Mouse (Mus musculus) heart, embryonic 10.5 days (tissue): ENCODE measurements at regions not wholly inside any gene's neighbourhood (a gene's known extent, or its start where the extent isn't known, plus 50 kb on each side); places are given as distances from the start of the nearest gene placed in this dataset.

Experiments
- DNase-seq: peaks from one replicate; pipeline ENCODE4 v3.0.0-alpha.2; 2017; ENCODE audit warnings: low spot score
- H3K27ac ChIP-seq: fragments of 300-500 bp; sonication (generic); 2 replicates; pipeline ENCODE4 v1.5.1; 2016; ENCODE audit warnings: mild to moderate bottlenecking
- H3K27me3 ChIP-seq: fragments of 300-500 bp; sonication (generic); 2 replicates; pipeline ENCODE4 v1.6.1; 2016; ENCODE audit warnings: mild to moderate bottlenecking; ENCODE audit not compliant: poor library complexity, insufficient read depth, severe bottlenecking
- H3K36me3 ChIP-seq: fragments of 300-500 bp; sonication (generic); 2 replicates; pipeline ENCODE4 v1.6.1; 2016; ENCODE audit warnings: mild to moderate bottlenecking, moderate library complexity
- H3K4me1 ChIP-seq: fragments of 300-500 bp; sonication (generic); 2 replicates; pipeline ENCODE4 v1.6.1; 2016; ENCODE audit warnings: mild to moderate bottlenecking
- H3K4me3 ChIP-seq: fragments of 300-500 bp; sonication (generic); 2 replicates; pipeline ENCODE4 v1.5.1; 2016; ENCODE audit warnings: mild to moderate bottlenecking, moderate library complexity
- H3K9me3 ChIP-seq: fragments of 300-500 bp; sonication (generic); 2 replicates; pipeline ENCODE4 v1.6.1; 2016; ENCODE audit warnings: mild to moderate bottlenecking, moderate library complexity
- WGBS: fragments of 180-500 bp; shearing (Covaris S2); methylation state at CpG from one replicate; pipeline ENCODE4 v1.1.7; 2016; 5-methylcytosine and 5-hydroxymethylcytosine counted together

DNA sequence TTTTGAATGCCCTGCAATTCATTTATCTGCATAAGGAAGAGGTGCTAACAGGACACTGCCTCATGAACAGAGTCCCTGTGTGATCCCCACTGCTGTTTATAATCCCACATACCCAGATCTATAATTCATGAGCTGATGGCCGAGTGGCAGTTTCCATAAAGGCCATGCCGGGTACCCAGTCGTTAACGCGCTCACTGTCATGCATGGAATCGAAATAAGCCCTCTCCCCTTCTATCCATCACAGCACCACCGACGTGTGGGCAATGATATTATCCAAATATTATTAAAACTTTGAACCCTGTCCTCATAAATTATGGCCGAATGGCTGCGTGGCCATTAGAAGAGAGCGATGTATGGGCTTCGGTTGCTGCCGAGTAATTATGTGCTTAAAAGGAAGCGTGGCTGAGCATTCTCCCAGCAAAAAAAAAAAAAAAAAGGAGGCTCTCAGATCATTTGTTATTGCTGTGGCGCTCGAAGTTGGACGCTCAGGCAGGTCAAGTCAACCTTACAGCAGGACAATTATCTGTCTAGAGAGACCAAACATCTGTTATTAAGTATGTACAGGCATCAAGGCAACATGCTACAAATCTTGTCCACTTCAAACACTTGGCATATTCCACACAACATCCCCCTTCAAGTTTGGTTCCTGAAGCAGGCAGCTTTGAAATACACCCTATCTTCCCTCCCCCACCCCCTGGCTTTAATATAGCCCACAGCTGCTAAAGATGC is 109.1 kb upstream of the Sall1 start:
- WGBS: 82% methylated on average over 17 of the region's 17 CpGs
- no peak for DNase-seq
- no peak overlapping the region for H3K4me3 ChIP-seq
- no peak overlapping the region for H3K27ac ChIP-seq
- H3K27me3 ChIP-seq: no peaks in the 10 kb centered on the region
- H3K9me3 ChIP-seq: no peaks in the 10 kb centered on the region
- H3K36me3 ChIP-seq: no peaks in the 10 kb centered on the region
- H3K4me1 ChIP-seq: no peaks in the 10 kb centered on the region

DNA sequence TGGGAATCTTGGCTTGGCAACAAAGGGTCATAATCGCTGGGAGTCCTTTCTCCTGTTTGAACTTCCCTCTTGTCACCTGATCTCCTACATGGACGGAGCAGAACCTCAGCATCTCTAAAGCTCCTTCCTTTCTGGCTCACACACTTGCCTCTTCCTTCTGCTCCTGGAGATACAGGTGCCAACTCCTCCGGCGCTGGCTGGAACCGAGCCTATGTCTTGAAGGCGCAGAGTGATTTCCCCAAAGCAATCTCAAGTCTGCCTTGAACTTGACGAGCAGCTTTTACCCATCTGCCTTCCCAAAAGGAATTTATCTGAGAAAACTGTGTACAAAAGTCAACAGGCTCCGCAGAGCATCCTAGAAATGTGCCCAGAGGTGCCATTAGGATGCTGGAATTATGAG is 108.4 kb upstream of the Sall1 start:
- 72% methylated on average over 8 of the region's 8 CpGs for WGBS
- H3K4me3 ChIP-seq: no peak overlapping the region
- no peaks in the 10 kb centered on the region for H3K27me3 ChIP-seq
- H3K4me1 ChIP-seq: no peaks in the 10 kb centered on the region
- H3K27ac ChIP-seq: no peak overlapping the region
- no peak for DNase-seq
- H3K9me3 ChIP-seq: no peaks in the 10 kb centered on the region
- H3K36me3 ChIP-seq: no peaks in the 10 kb centered on the region

DNA sequence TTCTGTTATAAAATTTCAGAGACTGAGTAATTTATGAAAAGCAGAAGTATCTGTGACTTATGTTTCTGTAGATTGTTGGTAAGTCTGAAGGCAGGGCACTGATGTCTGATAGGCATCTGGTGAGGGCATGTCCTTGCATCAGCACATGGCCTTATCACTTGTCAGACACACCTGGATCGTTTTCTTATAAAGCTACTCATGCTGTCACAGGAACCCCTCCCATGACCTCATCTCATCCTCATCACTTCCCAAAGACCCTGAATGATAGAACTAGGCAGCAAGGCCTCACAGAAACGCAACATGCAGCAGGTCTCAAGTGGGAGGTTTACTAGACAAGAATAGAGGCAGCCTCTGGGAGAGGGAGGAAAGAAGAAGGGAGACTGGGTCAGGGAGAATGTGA is 107.0 kb upstream of the Sall1 start:
- Histone ChIP-seq H3K36me3 (no peaks in the 10 kb centered on the region), H3K27me3 (no peaks in the 10 kb centered on the region), H3K9me3 (no peaks in the 10 kb centered on the region), H3K4me3 (no peak overlapping the region), H3K27ac (no peak overlapping the region), H3K4me1 (no peaks in the 10 kb centered on the region)
- DNase-seq: no peak
- 68% methylated on average over 2 of the region's 2 CpGs for WGBS

DNA sequence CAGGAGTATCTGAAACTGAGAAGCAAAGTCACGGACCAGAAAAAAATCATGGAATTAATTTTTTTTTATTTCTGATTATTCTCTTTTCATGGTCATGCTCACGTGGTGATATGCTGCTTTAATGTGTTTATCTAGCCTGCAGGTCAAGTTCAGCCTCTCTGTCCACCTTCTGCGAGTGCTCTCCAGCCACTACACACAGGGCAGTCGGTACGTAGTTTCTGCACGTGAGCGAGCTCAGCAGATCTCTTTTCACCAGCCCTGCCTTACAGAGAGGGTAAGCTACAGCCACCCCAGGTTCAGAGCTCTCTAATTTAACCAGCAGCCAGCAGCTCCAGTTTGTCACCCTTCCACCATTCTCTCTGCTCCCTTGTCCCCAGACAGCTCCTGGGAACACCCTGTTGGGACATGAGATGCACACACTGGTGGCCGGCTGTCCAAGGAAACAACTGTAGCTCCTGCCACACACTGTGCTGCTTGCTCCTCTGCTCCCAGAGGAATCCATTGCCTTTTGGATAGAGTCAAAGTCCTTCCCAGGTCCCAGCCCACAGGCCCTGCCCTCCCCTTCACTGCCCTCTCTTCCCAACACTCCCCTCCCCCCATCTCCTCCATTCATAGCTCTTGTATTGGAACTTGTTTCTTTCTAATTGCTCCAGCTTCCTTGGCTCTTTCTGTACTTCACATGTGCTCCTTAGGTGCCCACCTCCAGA is 97.7 kb upstream of the Sall1 start:
- no peaks in the 10 kb centered on the region for H3K9me3 ChIP-seq
- H3K27me3 ChIP-seq: no peaks in the 10 kb centered on the region
- no peaks in the 10 kb centered on the region for H3K36me3 ChIP-seq
- no peak overlapping the region for H3K27ac ChIP-seq
- peaks cover 4% of the 10 kb centered on the region; the same call in 1 of the 2 replicates for H3K4me1 ChIP-seq
- no peak for DNase-seq
- 73% methylated on average over 8 of the region's 8 CpGs for WGBS
- H3K4me3 ChIP-seq: no peak overlapping the region

DNA sequence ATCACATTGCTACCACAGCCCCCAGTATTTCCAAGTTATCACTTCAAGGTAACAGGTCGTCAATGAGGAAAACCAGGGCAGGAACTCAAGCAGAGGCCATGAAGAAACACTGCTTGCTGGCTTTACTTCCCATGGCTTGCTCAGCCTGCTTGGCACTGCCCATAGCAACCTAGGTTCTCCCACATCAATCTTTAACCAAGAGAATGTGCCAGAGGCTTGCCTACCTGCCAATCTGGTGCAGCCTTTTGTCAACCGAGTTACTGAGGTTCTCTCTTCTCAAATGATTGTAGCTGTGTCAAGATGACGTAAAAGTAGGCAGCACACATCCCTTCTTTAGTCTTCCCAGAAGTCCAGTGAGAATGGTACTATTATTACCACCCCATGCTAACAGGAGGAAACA is 95.9 kb upstream of the Sall1 start:
- Histone ChIP-seq H3K27ac (no peak overlapping the region), H3K27me3 (no peaks in the 10 kb centered on the region), H3K36me3 (no peaks in the 10 kb centered on the region), H3K9me3 (no peaks in the 10 kb centered on the region), H3K4me3 (no peak overlapping the region), H3K4me1 (peaks cover 4% of the 10 kb centered on the region; the same call in 1 of the 2 replicates)
- 53% methylated on average over 3 of the region's 3 CpGs for WGBS
- DNase-seq: no peak

DNA sequence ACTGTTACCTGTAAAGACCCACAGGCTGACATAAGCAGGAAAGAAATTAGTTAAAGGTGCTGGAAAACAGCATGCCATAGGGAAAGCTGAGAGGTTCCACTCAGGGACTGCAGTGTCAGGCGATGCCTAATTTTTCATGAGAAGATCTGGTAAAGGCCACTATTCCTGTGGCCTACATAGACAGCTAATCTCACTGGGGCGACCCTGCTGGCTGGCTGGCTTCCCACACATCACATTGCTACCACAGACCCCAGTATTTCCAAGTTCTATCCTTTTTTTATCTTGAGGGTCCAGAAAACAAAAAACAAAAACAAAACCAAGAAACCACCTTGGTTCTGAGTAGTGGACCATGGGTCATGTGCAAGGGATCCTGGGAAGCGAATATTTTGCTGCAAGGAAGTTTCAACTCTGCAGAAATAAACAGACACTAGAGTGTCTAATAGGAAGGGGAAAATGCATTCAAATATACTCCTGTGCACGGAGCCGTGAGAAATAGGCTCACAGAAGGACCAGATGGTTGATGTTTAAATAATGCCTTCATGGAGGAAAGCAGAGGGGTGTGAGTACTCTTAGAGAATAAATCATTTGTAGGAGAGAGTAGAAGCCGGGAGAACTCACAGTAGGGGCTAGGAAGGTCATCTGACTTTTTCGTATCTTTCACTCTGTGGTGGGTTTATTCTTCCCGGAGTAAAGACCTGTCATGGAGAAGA is 94.6 kb upstream of the Sall1 start:
- Histone ChIP-seq H3K4me3 (no peak overlapping the region), H3K27me3 (no peaks in the 10 kb centered on the region), H3K4me1 (peaks cover 15% of the 10 kb centered on the region), H3K36me3 (no peaks in the 10 kb centered on the region), H3K9me3 (no peaks in the 10 kb centered on the region), H3K27ac (no peak overlapping the region)
- 86% methylated on average over 8 of the region's 8 CpGs for WGBS
- no peak for DNase-seq

DNA sequence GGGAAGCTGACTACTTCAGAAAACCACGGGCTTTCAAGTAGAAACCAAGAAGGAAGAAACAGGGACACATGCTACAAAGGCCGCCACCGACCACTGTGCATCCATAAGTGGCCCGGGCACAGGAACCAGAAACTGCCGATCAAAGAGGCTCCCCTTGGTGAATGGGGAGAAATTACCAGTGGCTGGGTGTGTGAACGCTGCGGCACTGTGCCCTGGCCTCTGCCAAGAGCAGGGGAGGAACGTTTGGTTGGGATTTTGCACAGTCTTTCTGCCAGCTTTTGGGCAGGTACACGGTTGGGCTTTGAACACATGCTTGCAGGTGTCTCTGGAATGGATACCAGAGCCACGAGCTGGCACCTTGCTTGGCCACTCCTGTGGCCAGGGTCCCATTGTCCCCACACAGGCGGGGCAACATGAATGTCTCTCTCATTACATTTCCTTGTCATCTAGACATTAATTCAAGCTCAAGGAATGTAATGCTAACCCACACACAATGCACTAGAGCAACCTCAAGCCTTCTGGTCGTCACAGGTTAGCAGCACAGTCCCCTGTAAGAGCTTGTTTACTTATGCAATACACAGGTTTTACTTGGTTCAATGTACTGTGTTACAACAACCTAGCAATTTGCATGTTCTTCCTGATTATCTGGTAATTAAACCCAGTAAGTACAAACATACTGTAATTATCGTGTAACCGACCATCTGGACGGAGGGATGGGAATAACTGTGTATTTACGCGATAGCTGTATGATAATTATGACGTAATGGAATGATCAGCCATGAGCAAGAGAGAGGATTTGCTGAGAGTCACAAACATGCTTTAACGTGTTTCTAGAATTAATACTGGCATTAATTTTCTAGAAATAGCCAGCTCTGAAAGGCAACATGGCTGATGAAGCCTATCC is 90.9 kb upstream of the Sall1 start:
- peaks cover 11% of the 10 kb centered on the region; the same call in 1 of the 2 replicates for H3K4me1 ChIP-seq
- no peak overlapping the region for H3K4me3 ChIP-seq
- DNase-seq: no peak
- no peak overlapping the region for H3K27ac ChIP-seq
- no peaks in the 10 kb centered on the region for H3K9me3 ChIP-seq
- H3K27me3 ChIP-seq: no peaks in the 10 kb centered on the region
- no peaks in the 10 kb centered on the region for H3K36me3 ChIP-seq
- WGBS: 84% methylated on average over 19 of the region's 19 CpGs

DNA sequence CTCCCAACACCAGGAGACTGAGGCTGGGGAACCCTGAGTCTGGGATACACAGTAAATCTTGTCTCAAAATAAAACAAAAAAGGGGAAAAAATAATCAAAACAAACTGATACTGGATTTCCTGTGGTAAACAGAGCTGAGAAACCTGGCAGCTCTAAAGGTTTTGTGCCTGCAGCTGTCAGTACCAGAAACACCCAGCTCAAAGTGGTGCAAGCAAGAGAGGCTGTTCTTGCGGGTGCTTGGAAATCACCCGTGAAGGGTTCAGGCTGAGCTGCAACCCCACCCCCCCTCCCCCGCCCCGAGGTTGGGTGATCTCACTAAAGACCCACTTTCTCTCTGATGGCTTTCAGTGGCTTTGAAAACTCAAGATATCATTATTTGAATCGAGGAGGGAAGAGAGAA is 90.1 kb upstream of the Sall1 start:
- no peaks in the 10 kb centered on the region for H3K27me3 ChIP-seq
- peaks cover 11% of the 10 kb centered on the region; the same call in 1 of the 2 replicates for H3K4me1 ChIP-seq
- no peak overlapping the region for H3K4me3 ChIP-seq
- H3K9me3 ChIP-seq: no peaks in the 10 kb centered on the region
- H3K27ac ChIP-seq: no peak overlapping the region
- no peaks in the 10 kb centered on the region for H3K36me3 ChIP-seq
- DNase-seq: no peak
- WGBS: 41% methylated on average over 5 of the region's 5 CpGs

DNA sequence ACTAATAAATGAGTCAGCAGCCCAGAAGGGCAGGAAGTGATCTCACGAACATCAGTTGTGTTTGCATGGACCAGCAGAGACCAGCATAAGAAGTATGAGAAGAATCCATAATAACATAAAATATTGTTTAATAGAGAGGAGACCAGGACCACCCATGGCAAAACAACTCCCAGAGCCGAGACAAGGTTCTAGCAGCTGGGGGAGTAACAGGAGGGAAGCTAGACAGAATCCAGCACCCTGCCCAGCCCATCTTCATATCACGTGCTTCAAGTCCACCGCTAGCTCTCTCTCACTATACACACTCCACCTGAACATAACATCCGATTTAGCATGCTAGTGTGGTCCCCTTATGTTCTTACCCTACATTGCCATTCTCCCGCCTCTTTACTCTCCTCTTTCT is 77.1 kb upstream of the Sall1 start:
- Histone ChIP-seq H3K27me3 (no peaks in the 10 kb centered on the region), H3K27ac (no peak overlapping the region), H3K9me3 (no peaks in the 10 kb centered on the region), H3K36me3 (no peaks in the 10 kb centered on the region), H3K4me3 (no peak overlapping the region), H3K4me1 (no peaks in the 10 kb centered on the region)
- no peak for DNase-seq
- 82% methylated on average over 6 of the region's 6 CpGs for WGBS

DNA sequence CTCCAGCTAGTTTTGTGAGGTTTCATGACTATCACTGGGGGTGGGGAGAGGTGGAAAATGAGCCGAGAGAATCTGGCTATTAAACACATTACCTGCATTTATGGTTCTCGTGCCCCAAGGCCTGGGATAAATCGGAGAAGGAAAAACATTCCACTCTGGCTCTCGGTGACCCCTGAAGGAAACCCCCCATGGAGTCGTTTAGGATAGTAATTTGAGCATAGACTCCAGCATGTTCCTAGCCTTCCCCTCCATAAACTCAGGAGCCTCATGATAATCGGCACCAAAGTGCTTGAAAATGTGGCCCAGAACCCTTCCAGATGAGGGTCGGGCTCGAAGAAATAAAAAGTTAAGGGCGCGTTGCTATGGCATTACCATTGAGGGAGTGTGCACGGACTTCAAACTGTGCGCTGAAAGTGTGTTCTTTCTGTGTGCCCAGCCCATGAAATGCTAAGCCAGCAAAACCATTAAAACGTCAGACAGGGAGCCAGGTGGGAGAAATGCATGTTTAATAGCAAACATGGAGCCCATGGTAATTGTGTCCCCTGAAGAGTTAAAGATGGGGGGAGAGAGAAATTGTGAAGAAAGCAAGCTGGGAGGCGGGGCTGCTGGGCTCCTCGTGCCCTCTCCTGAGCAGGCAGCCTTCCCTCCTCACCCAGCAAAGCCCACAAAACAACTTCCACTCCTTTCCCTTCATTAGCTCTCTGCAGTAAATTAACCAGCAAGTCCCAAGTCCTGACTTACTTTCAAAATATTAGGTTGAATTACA is 64.1 kb upstream of the Sall1 start:
- no peaks in the 10 kb centered on the region for H3K4me1 ChIP-seq
- 67% methylated on average over 15 of the region's 15 CpGs for WGBS
- H3K4me3 ChIP-seq: no peak overlapping the region
- H3K27ac ChIP-seq: no peak overlapping the region
- H3K27me3 ChIP-seq: no peaks in the 10 kb centered on the region
- no peak for DNase-seq
- H3K36me3 ChIP-seq: no peaks in the 10 kb centered on the region
- no peaks in the 10 kb centered on the region for H3K9me3 ChIP-seq

DNA sequence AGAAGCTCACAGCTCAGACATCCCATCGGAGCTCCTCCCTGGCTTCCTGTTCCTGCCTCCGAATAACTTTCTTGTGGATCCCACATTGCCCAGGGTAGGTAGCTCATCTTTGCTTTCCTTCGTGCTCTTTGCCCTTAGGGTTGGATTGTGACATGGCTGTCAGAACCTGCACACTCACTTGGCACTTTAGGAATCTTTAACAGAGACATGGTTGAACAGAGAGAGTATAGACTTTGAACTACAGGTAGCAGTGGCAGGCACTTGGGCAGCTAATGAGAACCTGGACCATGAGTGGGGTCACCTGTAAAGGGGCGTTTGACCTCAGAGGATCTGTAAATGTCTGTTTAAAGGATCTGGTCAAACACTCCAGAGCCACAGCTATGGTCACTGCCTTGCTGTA is 62.4 kb upstream of the Sall1 start:
- WGBS: 71% methylated on average over 4 of the region's 4 CpGs
- H3K4me1 ChIP-seq: no peaks in the 10 kb centered on the region
- no peak overlapping the region for H3K27ac ChIP-seq
- H3K27me3 ChIP-seq: no peaks in the 10 kb centered on the region
- H3K9me3 ChIP-seq: no peaks in the 10 kb centered on the region
- DNase-seq: no peak
- H3K36me3 ChIP-seq: no peaks in the 10 kb centered on the region
- H3K4me3 ChIP-seq: no peak overlapping the region

DNA sequence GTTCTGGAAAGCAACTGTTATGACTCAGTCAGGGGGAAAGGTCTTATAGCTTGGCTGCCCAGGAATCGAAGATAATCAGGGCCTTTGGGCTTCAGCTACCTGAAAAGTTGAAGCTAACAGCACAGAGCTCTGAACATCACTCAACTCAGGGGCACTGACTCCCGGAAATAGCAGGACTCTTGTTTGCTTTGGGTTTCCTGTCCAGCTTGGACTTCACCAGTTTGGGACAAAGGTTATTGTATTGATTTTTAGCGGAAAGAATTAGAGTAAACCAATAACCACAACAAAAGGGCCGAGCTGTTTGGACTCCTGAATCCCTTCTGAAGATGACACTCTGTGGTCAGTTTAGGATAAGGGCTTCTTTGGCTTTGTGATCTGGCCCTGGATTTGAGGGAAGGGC is 53.4 kb upstream of the Sall1 start:
- no peaks in the 10 kb centered on the region for H3K27me3 ChIP-seq
- no peak overlapping the region for H3K27ac ChIP-seq
- H3K4me3 ChIP-seq: no peak overlapping the region
- H3K9me3 ChIP-seq: no peaks in the 10 kb centered on the region
- no peaks in the 10 kb centered on the region for H3K36me3 ChIP-seq
- no peak for DNase-seq
- WGBS: 66% methylated on average over 4 of the region's 4 CpGs
- no peaks in the 10 kb centered on the region for H3K4me1 ChIP-seq
